Comparison of ENCODE assay signal across 8 mouse cellular contexts in genomic region chr13:71104419-71105228, GRCm38 (mm10).
DNase-seq lines count a peak whose midpoint lies in the region; ATAC-seq and TF ChIP-seq lines count a peak whose summit lies in the region.

No protein-coding gene starts in this region.

- WGBS in kidney, embryonic 14.5 days, result 17% methylated on average over 22 of the region's 22 CpGs
- WGBS in hindbrain, embryonic 11.5 days, result 28% methylated on average over 22 of the region's 22 CpGs
- 13% methylated on average over 22 of the region's 22 CpGs for WGBS in midbrain, postnatal 0 days

- no peak for TF ChIP-seq CTCF in midbrain, postnatal 0 days (IDR thresholded peaks at IDR 0.05)

- H3K9ac ChIP-seq in kidney, embryonic 14.5 days (ENCODE audit: low read depth, low read length), result no peak overlapping the region
- H3K9ac ChIP-seq in hindbrain, embryonic 11.5 days (ENCODE audit: low read depth, low read length), result peak overlapping the region; percentile 54
- peak overlapping the region; percentile 39 for H3K9ac ChIP-seq in midbrain, postnatal 0 days (replicated peaks; ENCODE audit: low read length, poor library complexity, severe bottlenecking)

- peak overlapping the region; percentile 2; the same call in 1 of the 2 replicates for H3K4me3 ChIP-seq in kidney, embryonic 14.5 days (ENCODE audit: low read length)
- peak overlapping the region; percentile 23 for H3K4me3 ChIP-seq in hindbrain, embryonic 11.5 days (ENCODE audit: low read depth, low read length)
- H3K4me3 ChIP-seq in midbrain, postnatal 0 days (ENCODE audit: low read depth, low read length), result peak overlapping the region; percentile 32

- no peak overlapping the region for H3K27ac ChIP-seq in kidney, embryonic 14.5 days (ENCODE audit: low read depth, low read length)
- peak overlapping the region; percentile 27; the same call in 1 of the 2 replicates for H3K27ac ChIP-seq in hindbrain, embryonic 11.5 days (ENCODE audit: low read depth, low read length)
- H3K27ac ChIP-seq in midbrain, postnatal 0 days (ENCODE audit: low read depth, low read length), result peak overlapping the region; percentile 62

- peak overlapping the region; percentile 45 for H3K4me2 ChIP-seq in kidney, embryonic 14.5 days (replicated peaks; ENCODE audit: low read depth, low read length)
- peak overlapping the region; percentile 38 for H3K4me2 ChIP-seq in hindbrain, embryonic 11.5 days (replicated peaks; ENCODE audit: low read depth, low read length)
- H3K4me2 ChIP-seq in midbrain, postnatal 0 days (ENCODE audit: low read depth, low read length, poor library complexity, severe bottlenecking), result peak overlapping the region; percentile 69

- no peaks in the 10 kb centered on the region for H3K4me1 ChIP-seq in kidney, embryonic 14.5 days (ENCODE audit: control insufficient read depth, insufficient read depth, low read length)
- no peaks in the 10 kb centered on the region for H3K4me1 ChIP-seq in hindbrain, embryonic 11.5 days (replicated peaks; ENCODE audit: control insufficient read depth, insufficient read depth, low read length)
- 0 out of 2 replicates have a peak, but pooled peaks cover 3% of the 10 kb centered on the region for H3K4me1 ChIP-seq in midbrain, postnatal 0 days (ENCODE audit: insufficient read depth, low read length)

- no peak for ATAC-seq in kidney, embryonic 14.5 days (ENCODE audit: low FRiP score, low TSS enrichment)
- no peak for ATAC-seq in hindbrain, embryonic 11.5 days (ENCODE audit: low FRiP score)
- ATAC-seq in midbrain, postnatal 0 days (ENCODE audit: low FRiP score), result no peak; the same call in 1 of the 2 replicates

- no peak for DNase-seq in kidney, adult 18-20 months
- DNase-seq in brain, embryonic 18.5 days (ENCODE audit: low read depth, low spot score), result peak; percentile 6
- no peak for DNase-seq in hindbrain, embryonic 11.5 days (ENCODE audit: low spot score)
- no peak for DNase-seq in midbrain, postnatal 0 days (ENCODE audit: low spot score)
- DNase-seq in embryo, embryonic 10 days (ENCODE audit: low spot score), result no peak
- DNase-seq in ovary, postnatal 14 days (ENCODE audit: low spot score), result no peak
- DNase-seq in kidney, adult 11 months, result no peak

- H3K9me3 ChIP-seq in kidney, embryonic 14.5 days (ENCODE audit: control insufficient read depth, low read length), result no peaks in the 10 kb centered on the region
- no peaks in the 10 kb centered on the region for H3K9me3 ChIP-seq in hindbrain, embryonic 11.5 days (ENCODE audit: control insufficient read depth, low read length)
- H3K9me3 ChIP-seq in midbrain, postnatal 0 days (ENCODE audit: low read length), result no peaks in the 10 kb centered on the region

- no peaks in the 10 kb centered on the region for H3K36me3 ChIP-seq in kidney, embryonic 14.5 days (ENCODE audit: control insufficient read depth, insufficient read depth, low read length)
- H3K36me3 ChIP-seq in hindbrain, embryonic 11.5 days (ENCODE audit: control insufficient read depth, insufficient read depth, low read length), result no peaks in the 10 kb centered on the region
- H3K36me3 ChIP-seq in midbrain, postnatal 0 days (ENCODE audit: insufficient read depth, low read length), result no peaks in the 10 kb centered on the region

- peaks cover 22% of the 10 kb centered on the region for H3K27me3 ChIP-seq in kidney, embryonic 14.5 days (ENCODE audit: control insufficient read depth, insufficient read depth, low read length)
- H3K27me3 ChIP-seq in hindbrain, embryonic 11.5 days (ENCODE audit: control insufficient read depth, insufficient read depth, low read length), result no peaks in the 10 kb centered on the region; the same call in 1 of the 2 replicates
- H3K27me3 ChIP-seq in midbrain, postnatal 0 days (ENCODE audit: insufficient read depth, low read length), result 0 out of 2 replicates have a peak, but pooled peaks cover 5% of the 10 kb centered on the region
